Mouse (Mus musculus) lung, postnatal 36 days (tissue): Measurements from ENCODE around the gene Ispd.
"Not testable (repeated sequence)": the region's sequence is repeated elsewhere in the genome, so short reads cannot be mapped to it uniquely, and the experiment has no call there.

Experiments
- DNase-seq: peaks from one replicate; pipeline ENCODE4 v3.0.0; 2022; ENCODE audit warnings: mixed read lengths

Ispd gene

GRCm38 (mm10) chr12:36381441-36382340 lies at the start of gene Ispd, which contains the start of gene D630036H23Rik:
Ispd (plus strand) TSS chr12:36381450.
D630036H23Rik (minus strand) TSS chr12:36382181.
- DNase-seq, result peak; percentile 92

- DNase-seq, result no peak
These were observed 48.6 kb upstream of the Ispd start for GRCm38 (mm10) chr12:36332676-36333075.

GRCm38 (mm10) chr12:36333837-36334281 lies 47.4 kb upstream of the Ispd start:
- DNase-seq, result no peak

GRCm38 (mm10) chr12:36344131-36344530 lies 37.1 kb upstream of the Ispd start:
- DNase-seq, result no peak

GRCm38 (mm10) chr12:36360064-36360463 lies 21.2 kb upstream of the Ispd start:
- no peak for DNase-seq

GRCm38 (mm10) chr12:36360693-36361092 lies 20.6 kb upstream of the Ispd start:
- no peak for DNase-seq

- DNase-seq, result no peak
These were observed 17.2 kb upstream of the Ispd start for GRCm38 (mm10) chr12:36364013-36364412.

GRCm38 (mm10) chr12:36373237-36373998 lies 7.8 kb upstream of the Ispd start:
- DNase-seq, result no peak

GRCm38 (mm10) chr12:36376391-36376790 lies 4.9 kb upstream of the Ispd start:
- not testable (repeated sequence) for DNase-seq

- no peak for DNase-seq
These were observed 996 bp upstream of the Ispd start for GRCm38 (mm10) chr12:36380254-36380653.

- peak; percentile 5 for DNase-seq
These were observed 444 bp upstream of the Ispd start for GRCm38 (mm10) chr12:36380806-36381205.

GRCm38 (mm10) chr12:36385386-36385785 lies 4.1 kb downstream of the Ispd start:
- no peak for DNase-seq

- no peak for DNase-seq
These were observed 5.7 kb downstream of the Ispd start for GRCm38 (mm10) chr12:36386991-36387390.

- DNase-seq, result no peak
These were observed 13.9 kb downstream of the Ispd start for GRCm38 (mm10) chr12:36395115-36395514.

- DNase-seq, result no peak
These were observed 42.4 kb downstream of the Ispd start for GRCm38 (mm10) chr12:36423677-36424076.

GRCm38 (mm10) chr12:36425258-36425657 lies 44.0 kb downstream of the Ispd start:
- no peak for DNase-seq

GRCm38 (mm10) chr12:36426163-36427045 lies 45.2 kb downstream of the Ispd start:
- no peak for DNase-seq

GRCm38 (mm10) chr12:36436956-36437355 lies 55.7 kb downstream of the Ispd start:
- DNase-seq, result peak; percentile 4

GRCm38 (mm10) chr12:36439396-36439795 lies 58.1 kb downstream of the Ispd start:
- DNase-seq, result no peak

GRCm38 (mm10) chr12:36456002-36456401 lies 74.8 kb downstream of the Ispd start:
- DNase-seq, result no peak

- DNase-seq, result no peak
These were observed 76.5 kb downstream of the Ispd start for GRCm38 (mm10) chr12:36457726-36458125.

- no peak for DNase-seq
These were observed 87.2 kb downstream of the Ispd start for GRCm38 (mm10) chr12:36468325-36469044.
